Mouse (Mus musculus) cerebellum, adult 9-10 months (tissue): ENCODE results near the gene Tnf.

Experiments used
- DNase-seq: peaks from one replicate; pipeline ENCODE4 v3.0.0; 2022

Gene Tnf

DNA sequence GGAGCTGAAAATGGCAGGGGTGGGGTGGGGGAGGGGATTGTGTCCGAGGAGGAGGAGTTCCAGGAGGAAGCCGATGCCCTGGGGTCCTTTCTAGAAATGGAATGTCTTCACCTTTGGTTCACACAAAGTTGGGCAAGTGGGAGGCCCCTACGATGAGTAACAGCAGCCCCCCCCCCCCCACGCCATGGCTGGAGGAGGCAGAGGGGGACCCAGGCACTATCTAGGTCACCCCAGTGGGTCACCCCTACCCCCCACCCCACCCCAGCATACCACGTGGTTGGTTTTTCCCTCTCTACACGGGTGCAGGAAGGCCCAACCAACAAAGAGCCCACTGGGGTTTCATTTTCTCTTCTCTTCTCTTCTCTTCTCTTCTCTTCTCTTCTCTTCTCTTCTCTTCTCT is 4.7 kb downstream of the Tnf start:
- DNase-seq = no peak

DNA sequence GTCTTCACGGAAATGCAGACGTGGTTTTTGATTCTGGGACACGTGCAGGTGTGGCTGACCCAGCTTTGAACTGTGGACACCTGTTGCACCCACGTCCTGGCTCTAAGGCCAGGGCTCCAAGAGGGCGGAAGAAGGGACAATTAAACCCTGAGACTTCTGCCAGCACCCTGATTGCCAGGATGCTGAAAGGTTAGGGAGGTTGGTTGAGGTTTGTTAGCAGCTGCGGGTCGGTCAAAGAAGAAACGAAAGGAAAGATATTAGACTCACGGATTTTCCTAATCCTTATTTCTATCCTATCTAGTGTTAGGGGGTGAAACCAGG is 5.5 kb downstream of the Tnf start:
- no peak for DNase-seq

DNA sequence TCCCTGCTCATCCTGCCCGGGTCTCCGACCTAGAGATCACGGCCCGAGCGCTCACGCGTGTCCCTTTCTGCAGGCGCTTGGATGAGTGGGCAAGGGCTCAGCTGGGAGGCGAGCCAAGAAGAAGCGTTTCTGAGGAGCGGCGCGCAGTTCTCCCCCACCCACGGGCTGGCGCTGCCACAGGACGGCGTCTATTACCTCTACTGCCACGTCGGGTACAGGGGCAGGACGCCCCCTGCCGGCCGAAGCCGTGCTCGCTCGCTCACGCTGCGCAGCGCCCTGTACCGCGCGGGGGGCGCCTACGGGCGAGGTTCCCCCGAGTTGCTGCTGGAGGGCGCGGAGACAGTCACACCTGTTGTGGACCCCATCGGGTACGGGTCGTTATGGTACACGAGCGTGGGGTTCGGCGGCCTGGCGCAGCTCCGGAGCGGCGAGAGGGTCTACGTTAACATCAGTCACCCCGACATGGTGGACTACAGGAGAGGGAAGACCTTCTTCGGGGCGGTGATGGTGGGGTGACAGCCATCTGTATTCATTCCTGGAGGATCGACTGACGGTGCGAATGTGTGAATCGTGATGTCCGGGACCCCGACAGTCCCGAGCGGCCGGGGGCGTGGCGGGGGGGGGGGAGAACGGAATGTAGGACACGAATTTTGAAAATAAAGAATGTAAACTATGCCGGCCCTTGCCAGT is 6.0 kb downstream of the Tnf start:
- DNase-seq = no peak

DNA sequence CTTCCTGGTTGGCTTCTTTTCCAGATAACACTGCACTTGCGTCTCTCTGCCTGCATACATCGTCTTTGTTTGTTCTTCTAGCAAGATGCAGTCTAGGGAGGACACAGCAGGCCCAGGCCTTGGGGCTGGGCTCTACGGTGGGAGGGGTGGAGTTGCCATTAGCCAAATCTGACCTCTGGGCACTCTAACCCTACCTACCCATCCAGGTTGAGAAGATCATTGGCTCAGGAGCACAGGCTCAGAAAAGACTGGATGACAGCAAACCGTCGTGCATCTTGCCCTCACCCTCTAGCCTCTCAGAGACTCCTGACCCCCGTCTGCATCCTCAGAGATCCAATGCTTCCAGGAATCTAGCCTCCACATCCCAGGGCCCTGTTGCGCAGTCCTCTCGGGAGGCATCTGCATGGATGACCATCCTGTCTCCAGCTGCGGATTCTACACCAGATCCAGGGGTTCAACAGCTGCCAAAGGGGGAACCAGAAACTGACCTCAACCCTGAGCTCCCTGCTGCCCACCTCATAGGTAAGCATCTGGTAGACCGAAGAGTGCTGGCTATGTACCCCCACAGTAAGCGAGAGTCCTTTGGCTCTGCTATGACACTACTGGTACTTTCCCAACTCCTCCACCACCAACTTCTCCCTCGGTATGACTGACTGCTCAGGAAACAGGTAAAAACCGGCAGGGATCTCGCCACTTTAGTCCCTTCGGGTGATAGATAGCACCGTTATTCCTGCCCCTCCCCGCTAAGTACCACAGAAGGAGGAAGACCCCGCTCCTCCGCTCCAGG is 6.8 kb downstream of the Tnf start:
- no peak for DNase-seq

DNA sequence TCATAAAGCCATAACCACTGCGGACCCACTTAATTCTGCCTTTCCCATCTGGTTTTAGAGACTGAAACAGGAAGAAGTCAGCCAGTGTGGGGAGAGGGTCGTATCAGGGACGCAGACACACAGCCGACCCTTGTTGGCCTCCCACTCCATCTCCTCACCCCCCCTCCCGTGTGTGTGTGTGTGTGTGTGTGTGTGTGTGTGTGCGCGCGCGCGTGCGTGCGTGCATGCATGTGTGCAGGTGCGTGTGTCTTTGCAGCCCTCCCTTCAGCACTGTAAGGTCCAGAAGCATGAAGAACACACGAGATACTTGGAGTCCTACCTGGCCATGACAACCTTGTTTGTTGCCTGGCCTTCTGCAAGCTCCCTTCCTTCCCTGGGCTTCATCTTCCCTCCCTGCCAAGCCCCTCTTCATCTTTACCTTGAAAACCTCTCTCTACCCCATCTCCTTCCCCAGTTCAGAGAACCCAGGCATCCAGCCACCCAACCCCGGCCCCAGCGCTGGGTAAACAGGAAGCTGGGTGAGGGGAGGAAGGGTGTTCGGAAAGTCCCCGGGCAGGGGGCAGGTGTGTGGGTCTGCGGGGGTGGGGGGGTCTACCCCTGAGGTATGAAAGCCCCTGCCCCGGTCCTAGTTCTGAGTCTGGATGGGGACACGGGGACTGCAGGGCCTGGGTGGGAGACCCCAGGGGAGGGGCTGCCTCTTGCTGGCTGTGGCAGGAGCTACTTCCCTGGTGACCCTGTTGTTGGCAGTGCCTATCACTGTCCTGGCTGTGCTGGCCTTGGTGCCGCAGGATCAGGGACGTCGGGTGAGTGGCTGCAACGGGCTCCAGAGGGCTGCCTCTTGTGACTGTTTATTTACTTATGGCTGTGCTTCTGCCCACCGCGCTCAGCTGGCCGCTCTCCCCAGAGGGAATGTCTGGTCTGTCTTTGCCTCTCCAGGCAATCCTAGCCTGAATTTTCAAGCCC is 7.6 kb downstream of the Tnf start, which contains the start of gene Ltb:
Ltb (plus strand) TSS at position 559 of the 963 bp plus-strand sequence.
- DNase-seq = no peak

DNA sequence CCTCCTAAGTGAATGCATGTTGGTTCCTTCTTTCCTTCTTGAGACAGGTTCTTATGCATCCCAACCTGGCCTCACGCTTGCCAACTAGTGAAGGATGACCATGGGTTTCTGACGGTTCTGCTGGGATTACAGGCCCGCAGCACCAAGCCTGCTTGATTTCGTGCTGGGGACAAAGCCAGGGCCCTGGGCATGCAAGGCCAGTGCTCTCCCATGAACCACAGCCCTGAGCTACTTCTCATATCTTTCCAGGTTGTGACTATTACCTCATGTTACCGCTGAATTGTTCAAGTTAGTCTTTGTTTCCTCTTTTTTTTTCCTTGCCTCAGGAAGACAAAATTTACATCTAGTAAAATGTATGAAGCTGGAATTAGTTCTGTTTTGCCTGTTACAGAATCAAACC is 8.9 kb downstream of the Tnf start:
- no peak for DNase-seq

DNA sequence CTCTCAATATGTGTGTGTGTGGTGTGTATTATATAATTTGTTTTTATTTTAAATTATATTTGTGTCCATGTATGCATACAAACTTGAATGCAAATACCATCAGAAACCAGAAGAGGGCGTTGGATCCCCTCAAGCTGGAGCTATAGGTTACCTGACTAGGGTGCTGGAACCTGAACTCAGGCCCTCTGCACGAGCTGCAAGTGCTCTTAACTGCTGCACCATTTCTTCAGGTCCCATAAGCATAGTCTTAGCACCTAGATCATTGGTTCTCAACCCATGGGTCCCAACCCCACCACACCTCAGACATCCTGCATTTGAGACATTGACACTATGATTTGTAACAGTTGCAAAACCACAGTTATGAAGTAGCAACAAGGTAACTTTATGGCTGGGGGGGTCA is 10.1 kb downstream of the Tnf start:
- DNase-seq = no peak

DNA sequence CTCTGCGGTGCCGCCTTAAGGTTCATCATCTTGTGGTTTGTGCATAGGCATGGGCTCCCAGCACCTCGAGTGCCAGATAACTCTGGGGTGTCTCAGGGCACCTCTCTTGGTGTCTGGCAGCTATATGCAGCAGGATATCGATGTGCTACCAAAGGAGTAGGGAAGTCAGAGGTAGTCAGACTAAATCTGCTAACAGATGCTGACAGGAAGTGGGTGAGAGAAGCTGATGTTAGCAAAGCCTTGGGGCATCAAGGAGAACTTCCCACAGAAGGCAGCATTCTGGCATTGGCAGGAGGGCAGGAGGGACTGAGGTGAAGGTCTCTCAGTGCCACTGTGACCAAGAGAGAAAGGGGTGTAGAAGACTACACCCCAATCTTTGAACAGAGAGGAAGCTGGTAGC is 11.7 kb downstream of the Tnf start:
- no peak for DNase-seq

DNA sequence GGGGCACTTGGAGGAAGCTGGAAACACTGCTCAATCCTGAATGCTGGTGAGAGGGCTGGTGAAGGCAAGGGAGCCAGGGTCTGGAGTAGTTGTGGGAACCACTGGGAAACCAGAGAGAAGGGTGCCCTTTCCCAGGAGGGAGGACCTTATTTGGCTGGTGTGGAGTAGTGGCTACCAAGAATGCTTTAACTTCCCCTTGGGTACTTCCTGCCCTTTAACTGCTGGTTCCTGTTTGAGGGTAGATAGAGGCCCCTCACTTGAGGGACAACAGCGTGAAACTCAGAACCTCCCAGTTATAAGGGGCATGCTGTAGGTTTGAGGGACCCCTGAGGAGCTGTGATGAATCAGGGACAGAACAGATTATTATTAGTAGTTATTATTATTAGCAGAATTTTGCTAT is 12.6 kb downstream of the Tnf start:
- no peak for DNase-seq

DNA sequence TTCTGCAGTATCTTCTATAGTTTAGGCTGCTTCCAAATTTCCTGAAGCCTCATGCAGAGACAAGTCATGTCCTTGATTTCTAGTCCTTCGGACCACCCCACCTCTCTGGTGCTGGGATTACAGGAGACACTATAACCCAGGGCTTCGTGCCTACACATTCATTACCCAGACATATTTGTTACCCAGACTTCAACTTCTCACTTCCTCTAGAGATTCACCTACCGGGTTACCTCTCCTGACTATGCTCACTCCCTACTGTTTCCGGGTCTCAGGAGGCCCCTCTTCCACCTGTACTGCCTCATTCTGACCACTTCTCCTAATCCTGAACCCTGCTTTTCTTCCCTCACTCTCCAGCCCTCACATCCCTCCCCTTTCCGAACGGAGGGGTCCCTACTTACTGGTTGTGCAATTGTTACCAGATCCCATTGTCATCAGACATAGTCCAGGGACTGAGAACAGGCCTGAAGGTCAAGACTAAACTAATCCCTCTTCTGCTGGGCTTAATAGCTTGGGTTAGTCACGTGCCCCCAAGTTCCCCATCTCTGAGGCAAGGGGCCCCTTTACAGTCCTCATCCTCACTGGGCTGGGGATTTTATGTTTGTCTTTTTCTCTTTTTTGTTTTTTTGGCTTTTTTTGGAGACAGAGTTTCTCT is 13.7 kb downstream of the Tnf start, which contains the start of gene Lst1:
Lst1 (minus strand) TSS at position 481 of the 652 bp plus-strand sequence.
- no peak for DNase-seq

DNA sequence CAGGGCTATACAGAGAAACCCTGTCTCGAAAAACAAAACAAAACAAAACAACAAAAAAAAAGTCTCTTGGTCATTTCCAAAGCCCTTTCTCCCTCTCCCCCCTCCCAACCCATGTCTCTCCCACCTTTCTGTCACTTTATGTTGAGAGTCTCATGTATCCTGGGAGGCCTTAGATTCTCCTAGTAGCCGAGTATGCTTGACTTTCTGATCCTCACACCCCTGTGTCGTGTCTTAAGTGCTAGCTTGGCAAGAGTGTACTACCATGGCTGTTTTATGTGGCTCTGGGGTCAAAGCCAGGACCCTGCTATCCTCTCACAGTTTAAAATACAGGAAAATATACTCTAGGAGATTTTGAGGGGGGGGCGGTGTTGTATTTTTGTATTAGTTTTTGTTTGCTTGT is 14.5 kb downstream of the Tnf start:
- DNase-seq = no peak

DNA sequence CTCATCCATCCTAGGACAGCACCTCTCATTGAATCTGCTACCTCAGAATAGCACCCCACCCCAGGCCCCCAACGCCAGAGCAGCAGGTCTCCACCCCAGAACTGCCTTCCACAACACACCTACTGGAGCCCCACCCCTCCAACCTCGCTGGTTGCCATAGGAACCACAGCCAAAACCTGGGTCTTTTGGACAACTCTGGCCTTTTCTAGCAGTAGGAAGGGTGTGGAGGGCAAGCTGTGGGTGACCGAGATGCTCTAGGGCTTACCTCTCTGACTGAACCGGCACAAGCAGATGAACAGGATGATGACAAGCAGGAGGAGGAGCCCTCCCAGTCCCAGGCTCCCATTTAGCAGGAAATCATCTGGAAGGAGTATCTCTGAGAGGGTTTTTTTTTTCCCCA is 15.1 kb downstream of the Tnf start:
- DNase-seq = no peak

DNA sequence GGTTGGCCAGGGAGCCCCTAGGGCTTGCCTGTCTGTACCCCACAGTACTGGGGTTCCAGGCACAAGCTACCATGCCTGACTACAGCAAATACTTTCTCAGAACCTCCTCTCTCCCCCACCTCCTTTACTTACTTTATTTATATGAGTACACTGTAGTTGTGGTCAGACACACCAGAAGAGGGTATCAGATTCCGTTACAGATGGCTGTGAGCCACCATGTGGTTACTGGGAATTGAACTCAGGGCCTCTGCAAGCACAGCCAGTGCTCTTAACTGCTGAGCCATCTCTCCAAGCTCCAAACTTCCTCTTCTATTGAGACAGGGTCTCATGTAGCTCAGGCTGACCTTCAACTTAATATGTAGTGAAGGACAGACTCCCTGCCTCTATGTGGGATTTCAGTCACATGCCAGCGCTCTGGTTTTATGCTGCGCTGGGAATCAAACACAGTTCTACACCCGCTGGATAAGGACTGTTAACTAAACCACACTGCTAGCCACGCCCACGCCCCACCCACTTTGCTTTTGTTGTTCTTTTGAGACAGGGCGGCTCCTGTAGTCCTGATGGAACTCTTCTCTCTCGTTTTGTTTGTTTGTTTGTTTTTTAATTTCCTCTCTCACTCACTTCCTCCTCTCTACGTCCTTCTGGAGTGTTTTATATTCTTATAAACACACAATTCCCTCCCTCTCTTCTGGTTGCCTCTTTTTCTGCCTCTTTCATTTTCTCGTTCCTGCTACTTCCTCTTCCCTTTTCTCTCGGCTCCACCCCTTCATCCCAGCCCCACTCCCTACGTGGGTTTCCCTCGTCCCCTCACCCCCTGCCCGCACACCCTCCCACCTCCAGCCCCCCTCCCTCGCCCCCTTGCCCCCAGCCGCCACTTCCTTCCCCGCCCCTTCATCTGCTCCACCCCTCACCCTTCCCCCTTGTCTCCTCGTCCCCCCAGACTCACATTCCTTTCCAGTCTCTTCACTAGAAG is 15.9 kb downstream of the Tnf start:
- no peak for DNase-seq

DNA sequence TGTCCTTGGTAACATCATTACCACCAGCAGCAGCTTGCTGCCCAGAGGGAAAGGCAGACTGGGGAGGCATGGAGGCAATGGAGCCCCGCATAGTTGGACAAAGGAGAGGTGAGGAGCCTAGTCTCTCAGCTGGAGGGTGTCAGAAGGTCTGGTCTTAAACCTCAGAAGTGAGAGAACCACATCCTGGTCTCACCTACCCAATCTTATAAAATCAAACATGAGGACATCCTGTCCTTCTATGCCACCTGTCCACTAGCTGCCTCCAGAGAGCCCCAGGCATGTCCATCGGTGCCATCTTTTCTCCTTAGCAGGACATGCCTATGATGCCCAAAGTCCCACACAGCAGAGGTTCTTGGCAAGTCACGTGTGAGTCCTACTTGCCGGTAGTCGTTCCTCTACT is 21.7 kb downstream of the Tnf start:
- DNase-seq = no peak

DNA sequence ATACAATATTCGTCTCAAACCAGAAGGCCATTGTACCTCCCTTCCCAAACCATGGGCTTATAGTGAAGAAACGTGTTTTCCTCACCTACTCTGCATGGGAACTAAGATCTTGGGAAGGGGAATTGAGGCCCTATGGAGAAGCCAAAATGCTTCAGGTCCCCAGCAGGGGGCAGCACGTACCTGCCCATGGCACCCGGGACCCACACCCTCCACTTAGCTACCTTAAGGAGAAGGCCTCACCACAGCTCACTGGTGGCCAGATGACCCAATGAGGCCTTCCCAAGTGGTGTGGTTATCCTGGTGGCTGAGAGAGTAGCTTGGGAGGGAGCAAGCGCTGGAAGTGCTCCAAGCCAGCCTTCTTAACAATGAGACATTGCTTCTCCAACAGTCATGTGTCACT is 23.3 kb downstream of the Tnf start:
- DNase-seq = no peak

DNA sequence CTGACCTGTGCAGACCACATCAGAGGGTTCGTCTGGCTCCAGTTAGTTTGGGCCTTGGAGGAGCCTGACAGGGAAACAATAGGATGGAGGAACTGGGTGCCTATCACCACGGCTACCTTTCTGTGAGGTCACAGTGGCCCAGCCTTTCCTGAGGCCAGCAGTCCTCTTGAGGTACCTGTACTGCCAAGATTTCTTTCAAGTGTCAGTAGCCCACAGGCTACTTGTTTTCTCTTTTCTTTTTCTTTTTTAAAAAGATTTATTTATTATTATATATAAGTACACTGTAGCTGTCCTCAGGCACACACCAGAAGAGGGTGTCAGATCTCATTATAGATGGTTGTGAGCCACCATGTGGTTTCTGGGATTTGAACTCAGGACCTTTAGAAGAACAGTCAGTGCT is 25.8 kb downstream of the Tnf start, which contains the start of gene Aif1:
Aif1 (minus strand) TSS at position 101 of the 400 bp plus-strand sequence.
- DNase-seq = no peak

DNA sequence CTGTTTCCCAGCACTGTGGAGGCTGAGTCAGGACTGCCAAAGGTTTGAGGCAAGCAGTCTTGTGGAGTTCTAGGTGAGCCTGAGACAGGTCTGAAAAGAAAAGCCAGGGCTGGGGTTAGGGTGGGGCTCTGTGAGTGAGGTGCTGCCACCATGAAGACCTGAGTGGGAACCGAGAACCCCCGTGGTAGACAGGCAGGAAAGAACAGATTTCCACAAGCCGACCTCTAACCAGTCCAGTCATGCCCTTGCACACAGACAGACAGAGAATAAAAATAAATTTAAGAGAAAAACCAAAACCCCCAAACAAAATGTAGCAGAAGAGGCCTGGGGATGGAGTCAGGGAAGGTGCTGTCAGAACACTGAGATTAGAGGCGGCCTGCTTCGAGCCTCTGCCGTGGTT is 26.4 kb downstream of the Tnf start:
- no peak for DNase-seq

DNA sequence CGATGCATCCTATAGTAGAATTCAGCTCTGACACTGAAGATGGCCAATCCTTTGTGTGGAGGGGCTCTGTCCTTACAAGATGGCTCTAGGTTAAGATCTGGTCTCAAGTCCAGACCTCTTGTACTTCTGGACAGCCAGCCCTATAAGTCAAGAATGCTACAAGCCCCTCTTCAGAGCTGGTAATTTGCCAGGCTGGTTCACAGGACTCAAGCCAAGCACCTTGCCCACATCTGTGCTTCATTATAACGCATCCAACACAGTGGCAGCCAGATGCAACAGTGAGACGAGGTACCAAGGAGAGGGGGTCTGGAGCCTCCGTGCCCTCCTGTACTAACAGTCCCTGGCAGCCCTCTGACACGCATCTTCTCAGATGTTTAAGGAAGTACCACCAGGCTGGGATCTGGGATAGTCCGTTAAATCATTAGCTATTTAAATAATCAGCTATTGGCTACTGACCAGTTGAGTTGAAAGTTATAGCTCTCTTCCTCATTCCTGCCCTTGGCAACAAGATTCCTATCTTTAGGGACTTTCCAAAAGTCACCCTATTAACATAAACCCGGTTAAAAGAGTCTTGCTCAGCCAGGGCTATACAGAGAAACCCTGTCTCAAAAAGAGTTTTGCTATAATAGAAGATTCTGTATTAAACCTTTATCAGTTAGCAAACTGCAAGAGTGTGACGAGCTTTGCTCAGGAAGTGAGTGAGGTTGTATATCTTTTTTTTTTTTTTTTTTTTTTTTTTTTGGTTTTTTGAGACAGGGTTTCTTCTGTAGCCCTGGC is 27.4 kb downstream of the Tnf start:
- no peak for DNase-seq

DNA sequence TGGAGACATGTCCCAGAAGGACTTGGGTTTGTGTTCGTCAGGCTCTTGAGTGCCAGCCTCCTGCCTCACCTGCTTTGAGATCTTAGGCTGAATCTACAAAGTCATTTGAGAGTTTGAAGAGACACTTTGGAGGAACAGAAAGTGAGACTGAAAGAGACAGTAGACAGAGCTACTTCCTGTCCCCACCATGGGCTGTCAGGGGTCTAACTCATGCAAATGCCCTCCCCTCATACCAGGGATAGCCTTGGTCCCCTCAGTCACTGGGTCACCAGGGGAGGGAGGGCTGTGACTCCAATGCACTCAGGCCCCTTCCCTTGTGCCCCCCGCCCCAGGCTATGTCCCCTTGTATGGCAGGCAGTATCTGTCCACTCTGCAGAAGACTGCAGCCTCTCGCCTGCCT is 28.5 kb downstream of the Tnf start:
- no peak for DNase-seq

DNA sequence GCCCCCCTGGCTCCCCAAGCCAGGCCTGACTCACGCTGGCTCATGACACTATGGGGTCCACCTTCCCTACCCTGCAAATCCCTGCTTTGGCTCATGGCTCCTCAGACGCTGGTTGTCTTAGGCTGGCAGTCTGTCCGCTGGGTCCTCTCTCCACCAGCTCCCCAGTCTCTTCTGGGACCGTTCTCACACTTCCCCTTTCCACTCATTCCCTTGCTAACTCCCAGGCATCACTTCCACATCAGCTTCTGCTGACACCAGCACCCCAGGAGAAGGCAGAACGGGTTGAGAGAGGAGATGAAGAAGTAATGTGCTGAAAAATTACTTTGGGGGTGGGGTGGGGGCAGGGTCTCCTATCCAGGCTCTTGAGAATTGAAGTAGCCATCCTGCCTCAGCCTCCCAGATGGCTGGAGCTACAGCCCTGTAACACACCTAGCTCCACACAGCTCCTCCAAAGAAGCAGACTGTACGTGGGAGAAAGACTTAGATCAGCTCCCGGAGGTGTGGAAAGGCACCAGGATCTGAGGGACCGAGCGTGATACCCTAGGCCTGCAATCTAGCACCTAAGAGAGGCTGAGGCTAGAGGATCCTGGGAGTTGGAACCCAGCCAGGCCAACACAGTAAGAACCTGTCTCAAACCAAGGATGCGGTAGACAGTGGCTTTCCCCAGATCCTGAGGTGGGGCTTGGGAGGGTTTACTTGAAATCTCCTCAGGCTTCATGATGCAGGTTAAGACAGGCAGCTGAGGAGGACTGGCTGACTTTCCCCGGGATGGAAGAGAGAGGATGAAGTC is 29.2 kb downstream of the Tnf start:
- no peak for DNase-seq
